Mouse (Mus musculus): ENCODE measurements at regions not wholly inside any gene's neighbourhood (a gene's known extent, or its start where the extent isn't known, plus 50 kb on each side); places are given as distances from the start of the nearest gene placed in this dataset.

DNA sequence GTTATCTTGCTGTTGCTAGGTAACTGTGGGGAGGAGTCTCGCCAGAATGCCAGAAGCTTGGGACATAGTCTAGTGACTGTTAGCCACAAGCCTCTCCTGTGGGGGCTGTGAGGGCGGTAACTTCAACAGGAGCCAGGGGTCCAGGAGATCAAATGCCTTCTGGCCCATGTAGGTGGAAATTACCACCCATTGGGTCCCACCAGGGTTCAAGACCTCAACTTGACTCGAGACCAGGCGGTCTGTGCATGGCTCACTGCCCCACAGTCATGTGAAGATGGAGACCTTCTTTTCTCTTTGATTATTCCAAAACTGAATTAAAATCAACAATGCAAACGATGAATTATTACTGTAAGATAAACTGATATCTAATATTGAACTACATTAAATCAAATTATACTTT is 281.4 kb upstream of the BB014433 start:
- TF ChIP-seq CTCF (IDR thresholded peaks at IDR 0.05; ENCODE audit: borderline replicate concordance, insufficient read depth, low read length) (no peak), POLR2A (IDR thresholded peaks at IDR 0.05; ENCODE audit: low read depth, low read length) (no peak)
